Mouse (Mus musculus) neural tube, embryonic 13.5 days (tissue): ENCODE measurements around the gene Rab26. TPM values are rescaled to one million over a fixed set of nuclear protein-coding genes. Genes with fewer than 3 reads are reported as not detected.

Source experiments
- ATAC-seq: fragments of 200-750 bp; cut with Nextera tagmentation; 2 replicates; pipeline ENCODE4 v1.8.0; 2017; ENCODE audit warnings: low read depth, mild to moderate bottlenecking, moderate TSS enrichment, moderate library complexity
- H3K27ac ChIP-seq: fragments of 300-500 bp; sonication (generic); replicated peaks from 2 replicates; pipeline ENCODE4 v1.5.1; 2015; ENCODE audit warnings: moderate library complexity, mild to moderate bottlenecking, inconsistent platforms
- H3K27me3 ChIP-seq: fragments of 300-500 bp; sonication (generic); 2 replicates; pipeline ENCODE4 v1.6.1; 2015; ENCODE audit warnings: mild to moderate bottlenecking, inconsistent platforms
- H3K36me3 ChIP-seq: fragments of 300-500 bp; sonication (generic); 2 replicates; pipeline ENCODE4 v1.6.1; 2015; ENCODE audit warnings: mild to moderate bottlenecking, inconsistent platforms
- H3K4me1 ChIP-seq: fragments of 300-500 bp; sonication (generic); replicated peaks from 2 replicates; pipeline ENCODE4 v1.6.1; 2015; ENCODE audit warnings: inconsistent platforms
- H3K4me2 ChIP-seq: fragments of 300-500 bp; sonication (generic); 2 replicates; pipeline ENCODE4 v1.6.1; 2015; ENCODE audit warnings: inconsistent platforms, mild to moderate bottlenecking, moderate library complexity
- H3K4me3 ChIP-seq: fragments of 300-500 bp; sonication (generic); 2 replicates; pipeline ENCODE4 v1.5.1; 2015; ENCODE audit warnings: mild to moderate bottlenecking, inconsistent platforms
- H3K9ac ChIP-seq: fragments of 300-500 bp; sonication (generic); 2 replicates; pipeline ENCODE4 v1.6.1; 2015; ENCODE audit warnings: moderate library complexity, mild to moderate bottlenecking, inconsistent platforms
- H3K9me3 ChIP-seq: fragments of 300-500 bp; sonication (generic); 2 replicates; pipeline ENCODE4 v1.6.1; 2016; ENCODE audit warnings: inconsistent platforms
- WGBS: fragments of 180-500 bp; shearing (Covaris S2); methylation state at CpG from one replicate; pipeline ENCODE4 v1.1.7; 2015; 5-methylcytosine and 5-hydroxymethylcytosine counted together
- polyA plus RNA-seq: library from polyadenylated mRNA; unstranded; fragments of >200 nt; fragmentation: Nextera tagmentation; extraction: Ambion mirVana; gene quantifications from 2 replicates; pipeline ENCODE4 v1.2.1, GENCODE M21; 2015

The Rab26 gene
- polyA plus RNA-seq: 1.5 and 1.6 TPM in 2 replicates

- H3K9me3 ChIP-seq: no peaks in the 10 kb centered on the region
- peak within 1 kb of the TSS; percentile 61 for H3K9ac ChIP-seq
- H3K27ac ChIP-seq: no peak within 1 kb of the TSS
- 0 out of 2 replicates have a peak, but pooled peaks cover 16% of the 10 kb centered on the region for H3K36me3 ChIP-seq
- H3K4me2 ChIP-seq: peak within 1 kb of the TSS; percentile 64
- H3K4me1 ChIP-seq: peaks cover 46% of the 10 kb centered on the region
- H3K4me3 ChIP-seq: peak within 1 kb of the TSS; percentile 32
- no peak for ATAC-seq
- 86% methylated on average over 8 of the region's 8 CpGs for WGBS
- no peaks in the 10 kb centered on the region for H3K27me3 ChIP-seq
Measured at GRCm38 (mm10) chr17:24534160-24534718, at the start of gene Rab26. Gene Rab26 (minus strand): TSS chr17:24534210.

GRCm38 (mm10) chr17:24580287-24580686 lies 46.3 kb upstream of the Rab26 start:
- Histone ChIP-seq H3K36me3 (peaks cover 92% of the 10 kb centered on the region), H3K27me3 (no peaks in the 10 kb centered on the region), H3K4me1 (no peaks in the 10 kb centered on the region), H3K27ac (no peak overlapping the region), H3K9ac (no peak overlapping the region), H3K9me3 (no peaks in the 10 kb centered on the region), H3K4me2 (no peak overlapping the region), H3K4me3 (no peak overlapping the region)
- WGBS: 96% methylated on average over 2 of the region's 2 CpGs
- ATAC-seq: no peak

- Histone ChIP-seq H3K27ac (no peak overlapping the region), H3K9ac (no peak overlapping the region), H3K36me3 (peaks cover 95% of the 10 kb centered on the region), H3K27me3 (no peaks in the 10 kb centered on the region), H3K4me2 (no peak overlapping the region), H3K4me3 (no peak overlapping the region), H3K9me3 (no peaks in the 10 kb centered on the region), H3K4me1 (no peaks in the 10 kb centered on the region)
- no peak for ATAC-seq
- WGBS: 95% methylated on average over 3 of the region's 3 CpGs
Measured at GRCm38 (mm10) chr17:24579532-24579931, 45.5 kb upstream of the Rab26 start.

GRCm38 (mm10) chr17:24573811-24574210 lies 39.8 kb upstream of the Rab26 start:
- no peak overlapping the region for H3K27ac ChIP-seq
- WGBS: 94% methylated on average over 9 of the region's 9 CpGs
- H3K27me3 ChIP-seq: no peaks in the 10 kb centered on the region
- no peaks in the 10 kb centered on the region for H3K9me3 ChIP-seq
- no peaks in the 10 kb centered on the region for H3K4me1 ChIP-seq
- H3K36me3 ChIP-seq: peaks cover 98% of the 10 kb centered on the region
- H3K9ac ChIP-seq: no peak overlapping the region
- no peak overlapping the region for H3K4me3 ChIP-seq
- no peak for ATAC-seq
- no peak overlapping the region for H3K4me2 ChIP-seq

- WGBS: 95% methylated on average over 12 of the region's 12 CpGs
- ATAC-seq: no peak
- no peak overlapping the region for H3K27ac ChIP-seq
Measured at GRCm38 (mm10) chr17:24572651-24573245, 38.7 kb upstream of the Rab26 start.

GRCm38 (mm10) chr17:24569837-24570236 lies 35.8 kb upstream of the Rab26 start:
- no peak overlapping the region for H3K4me3 ChIP-seq
- WGBS: 89% methylated on average over 4 of the region's 4 CpGs
- no peak overlapping the region for H3K27ac ChIP-seq
- no peak for ATAC-seq
- H3K4me1 ChIP-seq: peaks cover 11% of the 10 kb centered on the region
- peaks cover 89% of the 10 kb centered on the region for H3K36me3 ChIP-seq
- no peaks in the 10 kb centered on the region for H3K9me3 ChIP-seq
- no peak overlapping the region for H3K9ac ChIP-seq
- no peak overlapping the region for H3K4me2 ChIP-seq
- H3K27me3 ChIP-seq: no peaks in the 10 kb centered on the region

More at GRCm38 (mm10) chr17:24572651-24573245, 38.7 kb upstream of the Rab26 start:
- no peak overlapping the region for H3K4me3 ChIP-seq
- no peak overlapping the region for H3K9ac ChIP-seq
- H3K36me3 ChIP-seq: peaks cover 97% of the 10 kb centered on the region
- H3K9me3 ChIP-seq: no peaks in the 10 kb centered on the region
- H3K4me1 ChIP-seq: no peaks in the 10 kb centered on the region
- H3K27me3 ChIP-seq: no peaks in the 10 kb centered on the region
- no peak overlapping the region for H3K4me2 ChIP-seq

GRCm38 (mm10) chr17:24567034-24567779 lies 33.2 kb upstream of the Rab26 start:
- ATAC-seq: no peak
- 65% methylated on average over 8 of the region's 8 CpGs for WGBS
- peaks cover 70% of the 10 kb centered on the region for H3K36me3 ChIP-seq

GRCm38 (mm10) chr17:24565792-24566191 lies 31.8 kb upstream of the Rab26 start:
- Histone ChIP-seq H3K4me3 (no peak overlapping the region), H3K27me3 (no peaks in the 10 kb centered on the region), H3K4me2 (no peak overlapping the region), H3K9ac (no peak overlapping the region), H3K36me3 (peaks cover 56% of the 10 kb centered on the region), H3K9me3 (no peaks in the 10 kb centered on the region), H3K4me1 (peaks cover 14% of the 10 kb centered on the region), H3K27ac (no peak overlapping the region)
- 87% methylated on average over 3 of the region's 3 CpGs for WGBS
- ATAC-seq: 0 out of 2 replicates have a peak, but pooled peaks have one; percentile 8

More at GRCm38 (mm10) chr17:24567034-24567779, 33.2 kb upstream of the Rab26 start:
- Histone ChIP-seq H3K9ac (peak overlapping the region; percentile 22; the same call in 1 of the 2 replicates), H3K9me3 (no peaks in the 10 kb centered on the region), H3K4me1 (peaks cover 11% of the 10 kb centered on the region), H3K27me3 (no peaks in the 10 kb centered on the region), H3K4me2 (no peak overlapping the region), H3K27ac (peak overlapping the region; percentile 28; the same call in 1 of the 2 replicates), H3K4me3 (no peak overlapping the region)

- Histone ChIP-seq H3K27ac (no peak overlapping the region), H3K4me3 (no peak overlapping the region), H3K36me3 (peaks cover 49% of the 10 kb centered on the region), H3K4me1 (peaks cover 21% of the 10 kb centered on the region), H3K9me3 (no peaks in the 10 kb centered on the region), H3K27me3 (no peaks in the 10 kb centered on the region), H3K9ac (no peak overlapping the region), H3K4me2 (no peak overlapping the region)
- WGBS: 92% methylated on average over 3 of the region's 3 CpGs
- ATAC-seq: no peak
Measured at GRCm38 (mm10) chr17:24565092-24565491, 31.1 kb upstream of the Rab26 start.

- Histone ChIP-seq H3K4me1 (peaks cover 25% of the 10 kb centered on the region), H3K27ac (no peak overlapping the region), H3K4me3 (no peak overlapping the region), H3K9me3 (no peaks in the 10 kb centered on the region), H3K27me3 (no peaks in the 10 kb centered on the region), H3K4me2 (no peak overlapping the region), H3K36me3 (peaks cover 42% of the 10 kb centered on the region), H3K9ac (no peak overlapping the region)
- 91% methylated on average over 4 of the region's 4 CpGs for WGBS
- no peak for ATAC-seq
Measured at GRCm38 (mm10) chr17:24564422-24564821, 30.4 kb upstream of the Rab26 start.

GRCm38 (mm10) chr17:24563638-24564037 lies 29.6 kb upstream of the Rab26 start:
- H3K36me3 ChIP-seq: peaks cover 34% of the 10 kb centered on the region
- no peaks in the 10 kb centered on the region for H3K9me3 ChIP-seq
- H3K9ac ChIP-seq: no peak overlapping the region
- H3K27ac ChIP-seq: no peak overlapping the region
- 86% methylated on average over 5 of the region's 5 CpGs for WGBS
- H3K4me1 ChIP-seq: peaks cover 32% of the 10 kb centered on the region
- no peak for ATAC-seq
- no peak overlapping the region for H3K4me2 ChIP-seq
- H3K27me3 ChIP-seq: no peaks in the 10 kb centered on the region
- H3K4me3 ChIP-seq: no peak overlapping the region

GRCm38 (mm10) chr17:24561592-24561991 lies 27.6 kb upstream of the Rab26 start:
- WGBS: 90% methylated on average over 2 of the region's 2 CpGs
- H3K4me1 ChIP-seq: peaks cover 42% of the 10 kb centered on the region

More at GRCm38 (mm10) chr17:24561592-24561991, 27.6 kb upstream of the Rab26 start:
- Histone ChIP-seq H3K9me3 (no peaks in the 10 kb centered on the region), H3K27me3 (no peaks in the 10 kb centered on the region), H3K36me3 (peaks cover 23% of the 10 kb centered on the region; the same call in 1 of the 2 replicates), H3K4me2 (no peak overlapping the region), H3K4me3 (no peak overlapping the region), H3K9ac (no peak overlapping the region), H3K27ac (no peak overlapping the region)
- ATAC-seq: no peak
